Mouse (Mus musculus) neural tube, embryonic 12.5 days (tissue): ENCODE results near the gene Ap2b1. TPM values are rescaled to one million over a fixed set of nuclear protein-coding genes. Genes with fewer than 3 reads are reported as not detected.

ENCODE experiments used
- ATAC-seq: fragments of 200-750 bp; cut with Nextera tagmentation; 2 replicates; pipeline ENCODE4 v1.8.0; 2017; ENCODE audit warnings: low read depth, mild to moderate bottlenecking, moderate TSS enrichment, moderate library complexity; ENCODE audit not compliant: low FRiP score
- H3K27ac ChIP-seq: fragments of 300-500 bp; sonication (generic); 2 replicates; pipeline ENCODE4 v1.5.1; 2016
- H3K27me3 ChIP-seq: fragments of 300-500 bp; sonication (generic); replicated peaks from 2 replicates; pipeline ENCODE4 v1.6.1; 2016; ENCODE audit warnings: mild to moderate bottlenecking
- H3K36me3 ChIP-seq: fragments of 300-500 bp; sonication (generic); 2 replicates; pipeline ENCODE4 v1.6.1; 2016; ENCODE audit warnings: mild to moderate bottlenecking
- H3K4me1 ChIP-seq: fragments of 300-500 bp; sonication (generic); 2 replicates; pipeline ENCODE4 v1.6.1; 2016
- H3K4me2 ChIP-seq: fragments of 300-500 bp; sonication (generic); replicated peaks from 2 replicates; pipeline ENCODE4 v1.6.1; 2016; ENCODE audit warnings: mild to moderate bottlenecking
- H3K4me3 ChIP-seq: fragments of 300-500 bp; sonication (generic); 2 replicates; pipeline ENCODE4 v1.5.1; 2016
- H3K9ac ChIP-seq: fragments of 300-500 bp; sonication (generic); 2 replicates; pipeline ENCODE4 v1.6.1; 2016; ENCODE audit warnings: mild to moderate bottlenecking
- H3K9me3 ChIP-seq: fragments of 300-500 bp; sonication (generic); 2 replicates; pipeline ENCODE4 v1.6.1; 2016; ENCODE audit warnings: mild to moderate bottlenecking
- WGBS: fragments of 180-500 bp; shearing (Covaris S2); methylation state at CpG from one replicate; pipeline ENCODE4 v1.1.7; 2016; 5-methylcytosine and 5-hydroxymethylcytosine counted together
- polyA plus RNA-seq: library from polyadenylated mRNA; unstranded; fragments of >200 nt; fragmentation: Nextera tagmentation; extraction: Ambion mirVana; gene quantifications from 2 replicates; pipeline ENCODE4 v1.2.1, GENCODE M21; 2016

The Ap2b1 gene
- polyA plus RNA-seq, 1 experiment from 2014 or later: 118 TPM

DNA sequence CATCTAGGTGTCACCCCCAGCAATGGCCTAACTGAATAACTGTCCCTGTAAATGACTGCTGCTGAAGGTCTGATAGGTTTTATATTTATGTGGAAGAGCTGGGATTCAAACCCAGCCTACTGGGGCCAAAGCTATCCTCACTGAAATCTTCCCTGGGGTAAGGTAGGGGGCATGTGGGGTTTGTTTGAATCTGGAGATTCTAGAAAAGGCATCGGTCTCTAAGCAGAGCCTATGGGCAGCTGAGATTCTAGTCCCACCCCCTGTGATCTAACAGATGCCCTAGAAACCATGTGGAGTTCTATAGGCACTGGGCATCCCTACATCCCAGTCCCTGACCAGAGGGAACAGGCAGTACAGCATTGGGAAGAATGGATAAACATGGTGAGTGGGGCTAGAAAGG is 138.6 kb downstream of the Ap2b1 start, which contains the start of gene 1700020L24Rik:
1700020L24Rik (plus strand) TSS at position 301 of the 400 bp plus-strand sequence.
- no peak within 1 kb of the TSS for H3K9ac ChIP-seq
- H3K4me3 ChIP-seq: no peak within 1 kb of the TSS
- no peak within 1 kb of the TSS for H3K4me2 ChIP-seq
- WGBS: 96% methylated on average over 1 of the region's 1 CpGs
- no peaks in the 10 kb centered on the region for H3K9me3 ChIP-seq
- no peak for ATAC-seq
- H3K27ac ChIP-seq: no peak within 1 kb of the TSS
- H3K36me3 ChIP-seq: no peaks in the 10 kb centered on the region
- no peaks in the 10 kb centered on the region; the same call in 1 of the 2 replicates for H3K4me1 ChIP-seq
- H3K27me3 ChIP-seq: peaks cover 15% of the 10 kb centered on the region

DNA sequence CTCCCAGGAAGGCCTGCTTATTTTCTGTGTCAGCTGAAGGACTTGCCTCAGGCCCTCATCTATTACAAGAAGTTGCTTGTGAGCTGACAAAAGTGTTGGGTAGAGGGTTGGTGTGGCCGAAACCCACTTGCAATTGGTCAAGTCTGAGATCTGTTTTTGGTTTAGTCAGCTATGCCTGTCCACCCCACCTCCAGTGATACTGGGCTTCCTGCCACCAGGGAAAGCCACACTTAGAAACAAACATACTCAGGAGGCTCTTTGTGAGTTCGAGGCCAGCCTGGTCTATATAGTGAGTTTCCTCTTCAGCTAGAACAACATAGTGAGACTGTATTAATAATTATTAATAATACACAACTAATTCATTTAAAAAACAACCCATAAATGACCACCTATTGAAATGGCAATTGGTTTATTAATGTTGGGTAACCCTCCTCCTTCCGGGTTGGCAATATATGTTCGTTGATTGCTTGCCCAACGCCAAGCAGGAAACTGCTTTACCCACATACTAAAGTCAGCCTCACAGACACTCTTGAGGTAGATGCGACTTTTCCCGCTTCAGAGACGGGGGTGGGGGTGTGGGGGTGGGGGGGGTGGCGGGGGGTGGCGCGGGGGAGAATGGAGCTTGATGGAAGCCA is 140.7 kb downstream of the Ap2b1 start:
- H3K4me2 ChIP-seq: peak overlapping the region; percentile 92
- WGBS: 33% methylated on average over 11 of the region's 11 CpGs
- no peaks in the 10 kb centered on the region for H3K9me3 ChIP-seq
- no peak for ATAC-seq
- no peaks in the 10 kb centered on the region for H3K36me3 ChIP-seq
- H3K4me3 ChIP-seq: peak overlapping the region; percentile 56
- H3K4me1 ChIP-seq: no peaks in the 10 kb centered on the region; the same call in 1 of the 2 replicates
- H3K9ac ChIP-seq: peak overlapping the region; percentile 52
- H3K27me3 ChIP-seq: peaks cover 37% of the 10 kb centered on the region
- H3K27ac ChIP-seq: no peak overlapping the region

DNA sequence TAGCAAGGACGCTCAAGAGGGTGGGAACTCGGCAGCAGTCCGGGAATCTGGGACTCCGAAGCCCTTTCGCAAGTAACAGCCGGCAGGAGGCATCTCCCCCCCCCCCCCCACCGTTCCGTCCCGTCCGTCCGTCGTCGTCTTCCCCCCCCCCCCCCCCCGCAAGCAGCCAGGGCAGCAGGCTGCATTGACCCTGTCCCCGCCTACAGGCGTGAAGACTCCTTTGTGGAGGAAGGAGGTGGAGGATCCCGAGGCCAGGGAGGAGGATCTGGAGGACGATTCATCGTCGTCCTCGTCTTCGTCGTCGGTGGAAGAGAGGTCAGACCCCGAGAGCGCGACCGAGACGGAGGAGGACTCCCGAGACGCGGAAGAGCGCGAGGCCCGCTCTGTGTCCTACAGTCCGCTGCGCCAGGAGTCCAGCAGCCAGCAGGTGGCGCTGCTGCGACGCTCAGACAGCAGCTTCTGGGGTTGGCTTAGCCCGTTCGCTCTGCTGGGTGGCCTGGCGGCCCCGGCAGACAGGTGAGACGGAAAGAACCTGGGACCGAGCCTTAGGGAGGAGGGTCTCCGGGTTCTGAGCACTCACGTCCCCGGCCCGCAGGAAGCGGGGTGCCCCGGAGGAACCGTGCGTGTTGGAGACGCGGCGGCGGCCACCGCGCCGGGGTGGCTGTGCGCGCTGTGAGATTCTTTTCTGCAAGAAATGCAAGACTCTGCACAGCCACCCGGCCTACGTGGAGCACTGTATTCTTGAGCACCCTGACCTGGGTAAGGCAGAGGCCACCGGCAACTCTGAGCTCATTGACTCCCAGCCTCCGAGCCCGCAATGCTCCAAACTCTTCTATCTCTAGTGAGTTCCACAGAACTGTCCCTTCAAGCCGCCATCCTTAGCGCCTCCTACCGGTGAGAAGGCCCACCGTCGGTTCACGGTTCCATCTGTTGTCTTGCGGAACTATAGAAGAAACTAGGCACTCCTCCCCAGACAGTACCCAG is 141.5 kb downstream of the Ap2b1 start:
- 1% methylated on average over 65 of the region's 75 CpGs for WGBS
- Histone ChIP-seq H3K27ac (no peak overlapping the region), H3K4me2 (peak overlapping the region; percentile 92), H3K4me1 (no peaks in the 10 kb centered on the region; the same call in 1 of the 2 replicates), H3K9ac (peak overlapping the region; percentile 52), H3K4me3 (peak overlapping the region; percentile 56), H3K36me3 (no peaks in the 10 kb centered on the region), H3K9me3 (no peaks in the 10 kb centered on the region), H3K27me3 (peaks cover 45% of the 10 kb centered on the region)
- ATAC-seq: peak; percentile 93

DNA sequence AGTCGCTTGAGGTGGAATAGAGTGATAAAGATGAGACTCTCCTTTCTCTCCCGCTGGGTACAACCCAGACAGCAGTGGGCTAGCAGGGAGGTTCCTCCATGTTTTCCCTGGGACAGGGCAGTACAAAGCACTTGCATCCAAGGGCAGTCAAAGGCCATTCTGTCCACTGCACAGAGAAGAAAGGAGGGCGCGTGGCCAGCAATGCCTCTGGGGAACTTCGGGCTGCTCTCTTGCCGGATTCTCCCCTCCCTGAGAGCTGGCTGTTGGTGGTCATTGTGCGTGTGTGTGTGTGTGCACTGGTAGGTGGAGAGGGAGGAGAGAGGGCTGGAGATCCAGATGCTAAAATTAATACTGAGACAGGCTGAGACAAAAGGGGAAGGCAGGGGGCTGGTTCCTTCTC is 142.4 kb downstream of the Ap2b1 start:
- Histone ChIP-seq H3K4me1 (no peaks in the 10 kb centered on the region; the same call in 1 of the 2 replicates), H3K9ac (no peak overlapping the region), H3K27ac (no peak overlapping the region), H3K4me3 (no peak overlapping the region), H3K4me2 (peak overlapping the region; percentile 92; the same call in 1 of the 2 replicates), H3K9me3 (no peaks in the 10 kb centered on the region), H3K36me3 (no peaks in the 10 kb centered on the region), H3K27me3 (peaks cover 51% of the 10 kb centered on the region)
- 45% methylated on average over 7 of the region's 7 CpGs for WGBS
- no peak for ATAC-seq

DNA sequence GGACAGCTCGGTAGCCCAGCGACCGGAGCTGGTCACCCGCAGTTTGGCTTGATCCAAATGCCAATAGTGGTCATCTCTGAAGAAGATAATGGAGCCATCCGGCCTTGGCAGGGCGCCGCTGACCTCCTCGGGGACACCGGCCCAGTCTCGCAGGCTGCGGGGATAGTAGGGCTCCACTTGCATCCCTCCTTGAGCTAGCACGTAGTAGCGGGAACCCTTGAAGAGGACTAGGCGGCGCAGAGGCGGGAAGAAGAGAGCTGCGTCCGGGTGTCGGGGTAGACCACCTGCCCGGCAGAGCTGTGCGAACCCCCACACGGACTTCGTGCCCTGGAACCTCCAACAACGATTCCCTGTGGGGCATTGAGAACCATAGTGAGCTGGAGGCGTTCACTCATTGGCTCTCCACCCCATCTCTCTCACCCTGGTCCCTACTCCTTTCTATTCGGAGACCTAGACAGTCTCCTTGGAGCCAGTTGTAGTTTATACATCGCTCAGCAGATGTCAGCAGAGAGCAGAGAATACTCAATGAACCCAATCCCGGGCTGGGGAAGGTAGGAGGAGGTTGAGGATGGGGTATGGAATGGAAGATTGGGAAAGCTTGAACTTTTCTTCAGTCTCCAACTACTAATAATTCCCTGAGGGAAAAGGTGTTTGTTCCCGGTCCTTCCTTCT is 143.9 kb downstream of the Ap2b1 start:
- H3K27ac ChIP-seq: no peak overlapping the region
- H3K9me3 ChIP-seq: no peaks in the 10 kb centered on the region
- no peak for ATAC-seq
- peaks cover 2% of the 10 kb centered on the region; the same call in 1 of the 2 replicates for H3K4me1 ChIP-seq
- H3K4me2 ChIP-seq: peak overlapping the region; percentile 50
- no peaks in the 10 kb centered on the region for H3K36me3 ChIP-seq
- H3K9ac ChIP-seq: 0 out of 2 replicates have a peak overlapping the region, but pooled peaks have one; percentile 3
- no peak overlapping the region for H3K4me3 ChIP-seq
- 11% methylated on average over 29 of the region's 29 CpGs for WGBS
- peaks cover 64% of the 10 kb centered on the region for H3K27me3 ChIP-seq

DNA sequence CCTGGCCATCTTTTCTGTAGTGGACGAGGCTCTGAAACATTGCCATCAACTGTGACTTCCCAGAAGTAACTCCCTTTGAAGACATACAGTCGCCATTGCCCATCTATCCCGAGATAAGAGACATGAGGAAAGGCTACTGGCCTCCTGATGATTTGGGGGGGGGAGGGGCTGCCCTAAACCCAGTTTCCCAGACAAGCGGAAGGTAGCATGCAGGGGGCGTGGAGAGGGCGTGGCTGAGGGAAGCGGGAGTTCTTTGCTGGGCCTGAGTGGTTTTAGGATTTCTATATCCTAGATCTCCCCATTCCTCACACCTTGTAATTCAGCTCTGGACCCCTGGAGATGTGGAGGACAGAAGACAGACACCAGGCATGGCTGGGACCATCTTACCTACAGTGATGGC is 145.0 kb downstream of the Ap2b1 start:
- no peak overlapping the region for H3K27ac ChIP-seq
- peaks cover 64% of the 10 kb centered on the region for H3K27me3 ChIP-seq
- H3K9ac ChIP-seq: no peak overlapping the region
- peaks cover 9% of the 10 kb centered on the region for H3K4me1 ChIP-seq
- WGBS: 7% methylated on average over 7 of the region's 7 CpGs
- H3K36me3 ChIP-seq: no peaks in the 10 kb centered on the region
- no peak overlapping the region for H3K4me3 ChIP-seq
- no peak overlapping the region for H3K4me2 ChIP-seq
- H3K9me3 ChIP-seq: no peaks in the 10 kb centered on the region
- no peak for ATAC-seq

DNA sequence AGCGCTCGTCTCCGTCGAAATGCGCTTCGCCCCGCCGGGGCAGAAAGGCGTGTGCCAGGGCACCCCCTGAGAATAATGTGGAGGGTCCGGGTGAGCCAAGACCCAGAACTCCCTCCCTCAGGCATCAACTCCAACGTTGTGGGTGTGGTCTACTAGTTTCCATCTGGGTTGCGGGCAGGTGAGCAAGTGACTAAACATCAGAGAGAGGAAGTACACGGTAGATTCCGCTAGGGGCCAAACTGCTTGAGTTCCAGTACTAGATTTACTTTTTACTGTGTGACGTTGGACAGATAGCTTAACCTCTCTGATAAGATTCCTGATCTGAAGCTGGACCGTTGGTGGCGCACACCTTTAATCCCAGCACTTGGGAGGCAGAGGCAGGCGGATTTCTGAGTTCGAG is 146.2 kb downstream of the Ap2b1 start:
- no peaks in the 10 kb centered on the region for H3K9me3 ChIP-seq
- ATAC-seq: no peak

DNA sequence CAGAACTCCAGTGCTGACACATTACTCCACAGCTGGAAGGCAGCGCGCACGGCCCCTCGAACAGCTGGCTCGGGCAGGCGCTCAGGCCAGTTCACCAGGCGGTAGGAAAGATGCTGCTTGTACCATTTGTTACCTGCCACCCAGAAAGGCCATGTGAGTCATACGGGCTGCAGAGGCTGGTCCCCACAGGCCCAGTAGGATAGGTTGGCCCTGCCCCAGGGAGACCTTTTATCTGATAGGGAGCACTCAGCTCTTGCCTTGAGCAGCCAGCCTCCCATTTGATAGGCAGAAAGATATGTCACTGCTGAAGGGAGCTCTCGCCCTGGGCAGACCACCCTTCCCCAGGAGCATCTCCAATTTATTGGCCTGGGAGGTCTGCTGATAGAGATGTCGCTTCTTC is 148.8 kb downstream of the Ap2b1 start:
- Histone ChIP-seq H3K4me2 (no peak overlapping the region), H3K9ac (no peak overlapping the region), H3K27me3 (peaks cover 46% of the 10 kb centered on the region), H3K27ac (no peak overlapping the region), H3K36me3 (no peaks in the 10 kb centered on the region), H3K9me3 (no peaks in the 10 kb centered on the region), H3K4me3 (no peak overlapping the region), H3K4me1 (peaks cover 17% of the 10 kb centered on the region)
- WGBS: 72% methylated on average over 10 of the region's 10 CpGs
- ATAC-seq: no peak

More for the DNA sequence above, 146.2 kb downstream of the Ap2b1 start:
- peaks cover 17% of the 10 kb centered on the region for H3K4me1 ChIP-seq
- H3K27ac ChIP-seq: no peak overlapping the region
- H3K4me3 ChIP-seq: peak overlapping the region; percentile 10; the same call in 1 of the 2 replicates
- no peaks in the 10 kb centered on the region for H3K36me3 ChIP-seq
- H3K4me2 ChIP-seq: peak overlapping the region; percentile 44; the same call in 1 of the 2 replicates
- WGBS: 27% methylated on average over 19 of the region's 19 CpGs
- H3K9ac ChIP-seq: no peak overlapping the region
- peaks cover 64% of the 10 kb centered on the region for H3K27me3 ChIP-seq

DNA sequence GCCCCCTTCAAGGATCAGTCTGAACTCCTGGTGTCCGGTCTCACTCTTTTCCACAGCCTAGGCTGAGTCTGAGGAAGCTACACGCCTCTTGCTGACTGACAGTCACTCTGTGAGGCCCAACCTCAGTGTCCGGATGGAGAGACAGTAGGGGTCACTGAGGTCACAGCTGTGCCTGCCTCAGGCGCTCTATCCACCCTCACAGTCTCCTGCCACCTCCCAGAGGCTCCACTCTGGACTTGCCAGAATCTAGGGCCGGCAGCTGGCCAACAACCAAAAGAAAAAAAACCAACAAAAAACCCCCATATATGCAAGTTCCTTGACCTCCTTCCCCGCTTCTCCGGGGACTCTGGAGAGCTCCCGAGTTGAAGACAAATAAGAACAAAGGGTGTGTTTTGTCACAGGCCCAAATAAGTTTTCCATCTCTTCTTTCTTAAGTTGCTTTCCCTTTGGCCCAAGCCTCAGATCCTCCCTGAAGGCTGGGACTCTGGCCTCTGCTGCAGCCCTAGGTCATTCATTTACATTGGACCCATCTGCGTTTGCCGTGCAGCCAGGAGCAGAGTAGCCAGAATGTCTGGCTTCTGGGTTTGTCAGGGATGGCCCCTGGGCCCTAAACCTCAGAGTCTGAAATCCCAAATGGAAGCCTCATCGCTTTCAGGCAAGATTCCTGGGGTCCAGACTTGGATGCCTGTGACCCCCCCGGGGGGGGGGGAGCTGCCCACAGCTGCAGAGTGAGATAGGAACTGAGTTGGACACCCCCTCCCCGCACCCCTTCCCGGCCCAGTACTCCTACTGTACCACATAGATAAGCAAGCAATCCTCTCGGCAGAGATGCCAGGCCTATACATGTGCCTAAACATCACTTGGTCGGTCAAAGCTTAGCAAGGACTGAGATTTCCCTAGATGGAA is 149.4 kb downstream of the Ap2b1 start:
- H3K4me1 ChIP-seq: peaks cover 17% of the 10 kb centered on the region
- no peaks in the 10 kb centered on the region for H3K9me3 ChIP-seq
- H3K27me3 ChIP-seq: peaks cover 40% of the 10 kb centered on the region
- no peak for ATAC-seq
- H3K27ac ChIP-seq: no peak overlapping the region
- 46% methylated on average over 16 of the region's 16 CpGs for WGBS
- H3K9ac ChIP-seq: no peak overlapping the region
- no peak overlapping the region for H3K4me3 ChIP-seq
- no peak overlapping the region for H3K4me2 ChIP-seq
- H3K36me3 ChIP-seq: no peaks in the 10 kb centered on the region

DNA sequence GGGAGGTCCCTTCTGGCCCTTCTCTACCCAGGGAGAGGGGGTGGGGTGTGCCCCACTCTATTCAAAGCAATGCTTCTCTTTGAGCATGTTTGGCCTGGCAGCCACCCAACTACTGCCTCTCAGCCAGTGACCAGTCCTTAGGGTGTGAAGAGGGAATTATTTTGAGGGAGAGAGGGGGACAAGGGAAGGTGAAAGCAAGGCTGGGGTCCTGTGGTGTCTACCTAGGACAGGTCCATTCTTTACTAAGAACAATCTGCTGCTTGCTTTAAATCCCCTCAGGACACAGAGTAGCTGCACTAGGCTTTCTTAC is 150.1 kb downstream of the Ap2b1 start:
- Histone ChIP-seq H3K9ac (no peak overlapping the region), H3K9me3 (no peaks in the 10 kb centered on the region), H3K4me1 (peaks cover 17% of the 10 kb centered on the region), H3K4me2 (no peak overlapping the region), H3K27me3 (peaks cover 34% of the 10 kb centered on the region), H3K27ac (no peak overlapping the region), H3K4me3 (no peak overlapping the region), H3K36me3 (no peaks in the 10 kb centered on the region)
- no peak for ATAC-seq

DNA sequence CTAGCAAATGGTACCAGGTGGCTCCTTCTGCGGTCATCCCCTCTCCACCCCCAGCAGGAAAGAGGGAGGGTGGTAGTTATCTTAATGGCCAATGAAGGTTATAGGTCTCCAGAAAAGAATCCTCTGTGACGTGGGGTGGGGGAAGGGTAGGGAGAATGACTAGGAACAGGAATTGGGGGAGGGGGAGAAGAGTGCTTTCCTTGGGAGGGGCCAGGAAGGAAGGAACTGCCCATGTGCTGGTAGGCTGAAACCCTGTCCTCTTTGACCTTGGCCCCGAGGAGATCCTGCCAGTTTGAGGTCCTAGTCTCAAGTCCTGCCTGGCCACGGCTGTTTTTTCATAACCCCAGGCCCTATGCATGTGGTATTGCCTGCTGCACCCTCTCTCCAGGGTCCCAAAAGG is 150.5 kb downstream of the Ap2b1 start:
- Histone ChIP-seq H3K27ac (no peak overlapping the region), H3K4me1 (peaks cover 17% of the 10 kb centered on the region), H3K36me3 (no peaks in the 10 kb centered on the region), H3K4me2 (no peak overlapping the region), H3K9me3 (no peaks in the 10 kb centered on the region), H3K27me3 (peaks cover 29% of the 10 kb centered on the region), H3K9ac (no peak overlapping the region), H3K4me3 (no peak overlapping the region)
- WGBS: 45% methylated on average over 4 of the region's 4 CpGs
- no peak for ATAC-seq
